ENCODE assay signal across 10 mouse cellular contexts in the genomic region with DNA sequence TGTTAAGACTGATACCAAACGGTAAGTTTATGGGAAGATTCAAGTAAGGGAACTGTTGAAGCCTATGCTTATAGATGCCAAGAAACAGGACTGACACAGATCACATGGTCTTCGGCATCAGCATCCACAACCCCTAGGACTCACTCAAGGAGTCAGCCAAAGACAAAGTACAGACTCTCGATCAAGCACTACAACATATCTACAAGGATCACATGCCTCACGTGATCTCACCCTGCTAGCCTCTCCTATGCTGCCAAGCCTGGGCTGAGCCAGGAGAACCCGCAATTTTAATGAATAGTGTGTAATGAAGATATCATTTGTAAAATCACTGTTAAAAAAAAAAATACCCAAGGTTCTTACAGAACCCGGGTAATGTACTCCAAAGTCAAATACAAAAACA. TPM values are rescaled to one million over a fixed set of nuclear protein-coding genes. Genes with fewer than 3 reads are reported as not detected.
DNase-seq lines count a peak whose midpoint lies in the region; ATAC-seq and TF ChIP-seq lines count a peak whose summit lies in the region.
"Had no signal": no experiment of that assay in that cellular context is flagged by ENCODE, and none has a peak within 500 bp of the region (broad histone marks: within the 10 kb centered on the region; RNA-seq: fewer than 3 reads in every experiment).

No protein-coding gene starts in this region.

- H3K27ac ChIP-seq in stomach, embryonic 14.5 days (ENCODE audit: low read length) = no peak overlapping the region
- no peak overlapping the region for H3K27ac ChIP-seq in stomach, postnatal 0 days (replicated peaks)
- no peak overlapping the region for H3K27ac ChIP-seq in forebrain, postnatal 0 days (ENCODE audit: low read depth, low read length)
- 0 out of 2 replicates have a peak overlapping the region, but pooled peaks have one; percentile 11 for H3K27ac ChIP-seq in liver, embryonic 16.5 days (ENCODE audit: low read length)
- no peak overlapping the region for H3K27ac ChIP-seq in stomach, embryonic 16.5 days (ENCODE audit: low read length)
- H3K27ac ChIP-seq: heart, embryonic 10.5 days had no signal

- no peaks in the 10 kb centered on the region for H3K9me3 ChIP-seq in stomach, embryonic 14.5 days (ENCODE audit: control insufficient read depth, low read depth, low read length)
- no peaks in the 10 kb centered on the region for H3K9me3 ChIP-seq in stomach, postnatal 0 days (ENCODE audit: control insufficient read depth, low read length)
- H3K9me3 ChIP-seq in forebrain, postnatal 0 days (ENCODE audit: low read length) = no peaks in the 10 kb centered on the region
- no peaks in the 10 kb centered on the region for H3K9me3 ChIP-seq in liver, embryonic 16.5 days (replicated peaks; ENCODE audit: control insufficient read depth, low read length)
- no peaks in the 10 kb centered on the region for H3K9me3 ChIP-seq in stomach, embryonic 16.5 days (replicated peaks; ENCODE audit: control insufficient read depth, low read length)
- H3K9me3 ChIP-seq: heart, embryonic 10.5 days had no signal

- H3K4me3 ChIP-seq in stomach, embryonic 14.5 days (ENCODE audit: low read depth, low read length) = no peak overlapping the region
- no peak overlapping the region for H3K4me3 ChIP-seq in stomach, postnatal 0 days (ENCODE audit: low read depth, low read length)
- no peak overlapping the region for H3K4me3 ChIP-seq in forebrain, postnatal 0 days (ENCODE audit: low read depth, low read length)
- no peak overlapping the region for H3K4me3 ChIP-seq in liver, embryonic 16.5 days (ENCODE audit: low read depth, low read length)
- no peak overlapping the region for H3K4me3 ChIP-seq in stomach, embryonic 16.5 days (replicated peaks; ENCODE audit: low read length)

- no peak for ATAC-seq in stomach, embryonic 14.5 days (ENCODE audit: insufficient number of reproducible peaks, insufficient read depth, low FRiP score, low read depth)
- no peak for ATAC-seq in stomach, postnatal 0 days (ENCODE audit: low FRiP score, low TSS enrichment)
- no peak for ATAC-seq in forebrain, postnatal 0 days
- no peak for ATAC-seq in liver, embryonic 16.5 days (ENCODE audit: low read depth)
- no peak for ATAC-seq in stomach, embryonic 16.5 days (ENCODE audit: insufficient read depth, low FRiP score)
- ATAC-seq in erythroid progenitor cell, adult 5-6 weeks (replicated peaks; ENCODE audit: low FRiP score, poor library complexity, severe bottlenecking) = no peak
- ATAC-seq: Patski had no signal

- no peak for TF ChIP-seq EP300 in stomach, postnatal 0 days (optimal IDR thresholded peaks at IDR 0.05)

- H3K9ac ChIP-seq in stomach, embryonic 14.5 days (replicated peaks; ENCODE audit: low read depth, low read length) = no peak overlapping the region
- no peak overlapping the region for H3K9ac ChIP-seq in stomach, postnatal 0 days (ENCODE audit: low read length)
- no peak overlapping the region for H3K9ac ChIP-seq in forebrain, postnatal 0 days
- no peak overlapping the region for H3K9ac ChIP-seq in liver, embryonic 16.5 days (ENCODE audit: low read depth, low read length)
- 0 out of 2 replicates have a peak overlapping the region, but pooled peaks have one; percentile 18 for H3K9ac ChIP-seq in stomach, embryonic 16.5 days (ENCODE audit: low read length)

- WGBS in stomach, embryonic 14.5 days = 84% methylated on average over 6 of the region's 6 CpGs
- 64% methylated on average over 6 of the region's 6 CpGs for WGBS in stomach, postnatal 0 days
- WGBS in forebrain, postnatal 0 days = 76% methylated on average over 6 of the region's 6 CpGs
- WGBS in liver, embryonic 16.5 days (ENCODE audit: insufficient replicate concordance) = 47% methylated on average over 6 of the region's 6 CpGs
- 68% methylated on average over 6 of the region's 6 CpGs for WGBS in stomach, embryonic 16.5 days

- no peak for TF ChIP-seq CTCF in stomach, postnatal 0 days (IDR thresholded peaks at IDR 0.05; ENCODE audit: low read depth)
- no peak for TF ChIP-seq CTCF in forebrain, postnatal 0 days (IDR thresholded peaks at IDR 0.05; ENCODE audit: low read depth)

- no peak for DNase-seq in stomach, postnatal 0 days (ENCODE audit: low spot score)
- no peak for DNase-seq in forebrain, postnatal 0 days
- DNase-seq in cerebellum, adult 18-20 months = no peak
- no peak for DNase-seq in adrenal gland, adult (ENCODE audit: inconsistent age in 2 of 2, low spot score in 1 of 2)

- no peaks in the 10 kb centered on the region for H3K27me3 ChIP-seq in stomach, embryonic 14.5 days (ENCODE audit: control insufficient read depth, insufficient read depth, low read length)
- H3K27me3 ChIP-seq in stomach, postnatal 0 days (ENCODE audit: control insufficient read depth, insufficient read depth, low read length) = no peaks in the 10 kb centered on the region
- H3K27me3 ChIP-seq in forebrain, postnatal 0 days (ENCODE audit: insufficient read depth, low read length) = no peaks in the 10 kb centered on the region
- no peaks in the 10 kb centered on the region for H3K27me3 ChIP-seq in liver, embryonic 16.5 days (ENCODE audit: control insufficient read depth, insufficient read depth, low read depth, low read length)
- H3K27me3 ChIP-seq in stomach, embryonic 16.5 days (ENCODE audit: control insufficient read depth, insufficient read depth, low read length) = no peaks in the 10 kb centered on the region
- H3K27me3 ChIP-seq: Patski had no signal

- peak overlapping the region; percentile 78; the same call in 1 of the 2 replicates for H3K4me2 ChIP-seq in stomach, embryonic 14.5 days (replicated peaks; ENCODE audit: low read depth, low read length)
- H3K4me2 ChIP-seq in stomach, postnatal 0 days (replicated peaks; ENCODE audit: low read depth) = no peak overlapping the region
- peak overlapping the region; percentile 71 for H3K4me2 ChIP-seq in forebrain, postnatal 0 days (ENCODE audit: low read depth)
- peak overlapping the region; percentile 84 for H3K4me2 ChIP-seq in liver, embryonic 16.5 days (ENCODE audit: low read depth, low read length)
- H3K4me2 ChIP-seq in stomach, embryonic 16.5 days (ENCODE audit: low read depth, low read length) = peak overlapping the region; percentile 81

- no peaks in the 10 kb centered on the region for H3K36me3 ChIP-seq in stomach, embryonic 14.5 days (ENCODE audit: control insufficient read depth, insufficient read depth, low read length)
- H3K36me3 ChIP-seq in stomach, postnatal 0 days (ENCODE audit: control insufficient read depth, insufficient read depth, low read length) = no peaks in the 10 kb centered on the region
- no peaks in the 10 kb centered on the region for H3K36me3 ChIP-seq in forebrain, postnatal 0 days (ENCODE audit: insufficient read depth)
- H3K36me3 ChIP-seq in liver, embryonic 16.5 days (ENCODE audit: control insufficient read depth, insufficient read depth) = no peaks in the 10 kb centered on the region
- H3K36me3 ChIP-seq in stomach, embryonic 16.5 days (ENCODE audit: control insufficient read depth, insufficient read depth, low read length) = no peaks in the 10 kb centered on the region

- H3K4me1 ChIP-seq in stomach, embryonic 14.5 days (ENCODE audit: control insufficient read depth, insufficient read depth, low read length) = peaks cover 14% of the 10 kb centered on the region; the same call in 1 of the 2 replicates
- no peaks in the 10 kb centered on the region for H3K4me1 ChIP-seq in stomach, postnatal 0 days (replicated peaks; ENCODE audit: control insufficient read depth, insufficient read depth)
- no peaks in the 10 kb centered on the region for H3K4me1 ChIP-seq in forebrain, postnatal 0 days (ENCODE audit: insufficient read depth)
- peaks cover 23% of the 10 kb centered on the region for H3K4me1 ChIP-seq in liver, embryonic 16.5 days (ENCODE audit: control insufficient read depth, low read depth, low read length)
- H3K4me1 ChIP-seq in stomach, embryonic 16.5 days (ENCODE audit: control insufficient read depth, insufficient read depth, low read length) = peaks cover 14% of the 10 kb centered on the region

RNA-seq across cellular contexts. Expression of a gene that starts 1.7 kb away (rescaled TPM):
- polyA plus RNA-seq in stomach, embryonic 14.5 days (2014; fragmentation: Nextera tagmentation; extraction: Ambion mirVana) = 56.8 and 62.3 TPM in 2 replicates
- 32.2 and 39.0 TPM in 2 replicates for polyA plus RNA-seq in stomach, postnatal 0 days (2015; fragmentation: Nextera tagmentation; extraction: Ambion mirVana)
- total RNA-seq in forebrain, postnatal 0 days (2014; rRNA removed) = 119 and 124 TPM in 2 replicates
- polyA plus RNA-seq in forebrain, postnatal 0 days (2015; fragmentation: Nextera tagmentation; extraction: Ambion mirVana) = 44.7 and 68.0 TPM in 2 replicates
- polyA plus RNA-seq in liver, embryonic 16.5 days (2015; fragmentation: Nextera tagmentation; extraction: Ambion mirVana) = 13.1 and 15.4 TPM in 2 replicates
- 42.2 and 43.3 TPM in 2 replicates for polyA plus RNA-seq in stomach, embryonic 16.5 days (2015; fragmentation: Nextera tagmentation; extraction: Ambion mirVana)
- 48.6 and 63.1 TPM in 2 replicates for total RNA-seq in erythroid progenitor cell, adult 5-6 weeks (2015; ENCODE audit: low replicate concordance)
- 33.2 and 45.6 TPM in 2 replicates for total RNA-seq in erythroid progenitor cell, adult 5-6 weeks (2017; ENCODE audit: low replicate concordance)

RNA-seq across cellular contexts. Expression of a gene that starts 46.0 kb away (rescaled TPM):
- polyA plus RNA-seq in stomach, embryonic 14.5 days (2014; fragmentation: Nextera tagmentation; extraction: Ambion mirVana) = 4.5 and 6.1 TPM in 2 replicates
- 7.6 and 7.7 TPM in 2 replicates for polyA plus RNA-seq in stomach, postnatal 0 days (2015; fragmentation: Nextera tagmentation; extraction: Ambion mirVana)
- 2.4 and 4.2 TPM in 2 replicates for total RNA-seq in forebrain, postnatal 0 days (2014; rRNA removed)
- polyA plus RNA-seq in forebrain, postnatal 0 days (2015; fragmentation: Nextera tagmentation; extraction: Ambion mirVana) = 2.6 and 2.7 TPM in 2 replicates
- polyA plus RNA-seq in liver, embryonic 16.5 days (2015; fragmentation: Nextera tagmentation; extraction: Ambion mirVana) = 14.6 and 16.5 TPM in 2 replicates
- 7.3 and 7.4 TPM in 2 replicates for polyA plus RNA-seq in stomach, embryonic 16.5 days (2015; fragmentation: Nextera tagmentation; extraction: Ambion mirVana)
- total RNA-seq in erythroid progenitor cell, adult 5-6 weeks (2015; ENCODE audit: low replicate concordance) = 80.1 and 82.9 TPM in 2 replicates
- total RNA-seq in erythroid progenitor cell, adult 5-6 weeks (2017; ENCODE audit: low replicate concordance) = 73.2 and 82.3 TPM in 2 replicates

RNA-seq across cellular contexts. Expression of a gene that starts 55.3 kb away (rescaled TPM):
- 2.9 and 3.5 TPM in 2 replicates for polyA plus RNA-seq in stomach, embryonic 14.5 days (2014; fragmentation: Nextera tagmentation; extraction: Ambion mirVana)
- 1.2 and 1.5 TPM in 2 replicates for polyA plus RNA-seq in stomach, postnatal 0 days (2015; fragmentation: Nextera tagmentation; extraction: Ambion mirVana)
- total RNA-seq in forebrain, postnatal 0 days (2014; rRNA removed) = 1.3 and 3.5 TPM in 2 replicates
- polyA plus RNA-seq in forebrain, postnatal 0 days (2015; fragmentation: Nextera tagmentation; extraction: Ambion mirVana) = 0.30 and 0.39 TPM in 2 replicates
- 0.56 and 0.63 TPM in 2 replicates for polyA plus RNA-seq in liver, embryonic 16.5 days (2015; fragmentation: Nextera tagmentation; extraction: Ambion mirVana)
- 2.8 and 4.3 TPM in 2 replicates for polyA plus RNA-seq in stomach, embryonic 16.5 days (2015; fragmentation: Nextera tagmentation; extraction: Ambion mirVana)
- 2.5 and 10.5 TPM in 2 replicates for total RNA-seq in erythroid progenitor cell, adult 5-6 weeks (2015; ENCODE audit: low replicate concordance)
- total RNA-seq in erythroid progenitor cell, adult 5-6 weeks (2017; ENCODE audit: low replicate concordance) = 1.2 and 2.1 TPM in 2 replicates
